Mouse (Mus musculus) limb, embryonic 11.5 days (tissue): Measurements from ENCODE around the gene Olfr1340. TPM values are rescaled to one million over a fixed set of nuclear protein-coding genes. Genes with fewer than 3 reads are reported as not detected.

Experiments used
- ATAC-seq: fragments of 200-750 bp; cut with Nextera tagmentation; 2 replicates; pipeline ENCODE4 v1.8.0; 2017; ENCODE audit warnings: low read depth; ENCODE audit not compliant: insufficient number of reproducible peaks, low FRiP score, low TSS enrichment
- DNase-seq: peaks from one replicate; pipeline ENCODE4 v3.0.0-alpha.2; 2015; ENCODE audit warnings: low spot score
- H3K27ac ChIP-seq: fragments of 300-500 bp; sonication (generic); replicated peaks from 2 replicates; pipeline ENCODE4 v1.5.1; 2014; ENCODE audit warnings: low read depth, mild to moderate bottlenecking, low read length
- H3K27me3 ChIP-seq: fragments of 300-500 bp; sonication (generic); 2 replicates; pipeline ENCODE4 v1.6.1; 2014; ENCODE audit warnings: mild to moderate bottlenecking, low read length, mixed read lengths; ENCODE audit not compliant: control insufficient read depth, insufficient read depth
- H3K36me3 ChIP-seq: fragments of 300-500 bp; sonication (generic); 2 replicates; pipeline ENCODE4 v1.6.1; 2014; ENCODE audit warnings: mild to moderate bottlenecking, low read length, moderate library complexity, mixed read lengths; ENCODE audit not compliant: control insufficient read depth, insufficient read depth
- H3K4me1 ChIP-seq: fragments of 300-500 bp; sonication (generic); 2 replicates; pipeline ENCODE4 v1.6.1; 2014; ENCODE audit warnings: low read length, mixed read lengths; ENCODE audit not compliant: control insufficient read depth, insufficient read depth
- H3K4me2 ChIP-seq: fragments of 300-500 bp; sonication (generic); 2 replicates; pipeline ENCODE4 v1.6.1; 2014; ENCODE audit warnings: low read depth, mild to moderate bottlenecking, moderate library complexity; ENCODE audit not compliant: severe bottlenecking
- H3K4me3 ChIP-seq: fragments of 300-500 bp; sonication (generic); 2 replicates; pipeline ENCODE4 v1.5.1; 2014; ENCODE audit warnings: low read depth, low read length
- H3K9ac ChIP-seq: fragments of 300-500 bp; sonication (generic); 2 replicates; pipeline ENCODE4 v1.6.1; 2014; ENCODE audit warnings: mild to moderate bottlenecking, low read length
- H3K9me3 ChIP-seq: fragments of 300-500 bp; sonication (generic); 2 replicates; pipeline ENCODE4 v1.6.1; 2016; ENCODE audit warnings: low read length; ENCODE audit not compliant: control insufficient read depth
- WGBS: fragments of 180-500 bp; shearing (Covaris S2); extraction: QIAGEN DNeasy Blood & Tissue Kit; methylation state at CpG from one replicate; pipeline ENCODE4 v1.1.7; 2014; 5-methylcytosine and 5-hydroxymethylcytosine counted together
- polyA plus RNA-seq: library from polyadenylated mRNA; unstranded; fragments of >200 nt; fragmentation: Nextera tagmentation; extraction: Ambion mirVana; gene quantifications from 2 replicates; pipeline ENCODE4 v1.2.1, GENCODE M21; 2014

Olfr1340 gene
- polyA plus RNA-seq, result not detected in 2 replicates

GRCm38 (mm10) chr4:118719838-118720237, at the start of gene Olfr1340:
Gene Olfr1340 (plus strand): TSS chr4:118720138.
- Histone ChIP-seq H3K36me3 (no peaks in the 10 kb centered on the region), H3K4me3 (no peak within 1 kb of the TSS), H3K27me3 (no peaks in the 10 kb centered on the region), H3K4me2 (no peak within 1 kb of the TSS), H3K9me3 (no peaks in the 10 kb centered on the region), H3K9ac (no peak within 1 kb of the TSS), H3K4me1 (no peaks in the 10 kb centered on the region), H3K27ac (no peak within 1 kb of the TSS)
- no peak for DNase-seq
- ATAC-seq, result no peak

GRCm38 (mm10) chr4:118687086-118687485, 32.9 kb upstream of the Olfr1340 start:
- WGBS, result 56% methylated on average over 2 of the region's 2 CpGs
- no peaks in the 10 kb centered on the region for H3K9me3 ChIP-seq
- no peak overlapping the region for H3K4me3 ChIP-seq

GRCm38 (mm10) chr4:118692412-118692973, 27.4 kb upstream of the Olfr1340 start, which contains the start of gene Olfr1342:
Gene Olfr1342 (minus strand): TSS chr4:118692756.
- Histone ChIP-seq H3K4me2 (no peak within 1 kb of the TSS; the same call in 1 of the 2 replicates), H3K9me3 (no peaks in the 10 kb centered on the region), H3K4me3 (no peak within 1 kb of the TSS), H3K9ac (no peak within 1 kb of the TSS), H3K4me1 (peaks cover 4% of the 10 kb centered on the region; the same call in 1 of the 2 replicates), H3K27ac (no peak within 1 kb of the TSS; the same call in 1 of the 2 replicates), H3K27me3 (no peaks in the 10 kb centered on the region), H3K36me3 (no peaks in the 10 kb centered on the region)
- DNase-seq, result peak; percentile 25
- 46% methylated on average over 12 of the region's 12 CpGs for WGBS
- no peak for ATAC-seq

More at GRCm38 (mm10) chr4:118687086-118687485, 32.9 kb upstream of the Olfr1340 start:
- Histone ChIP-seq H3K4me2 (no peak overlapping the region), H3K4me1 (no peaks in the 10 kb centered on the region), H3K9ac (no peak overlapping the region), H3K27ac (no peak overlapping the region), H3K36me3 (no peaks in the 10 kb centered on the region), H3K27me3 (no peaks in the 10 kb centered on the region)
- no peak for ATAC-seq
- DNase-seq, result no peak

GRCm38 (mm10) chr4:118693812-118694211, 26.1 kb upstream of the Olfr1340 start:
- 55% methylated on average over 2 of the region's 2 CpGs for WGBS
- peaks cover 4% of the 10 kb centered on the region; the same call in 1 of the 2 replicates for H3K4me1 ChIP-seq
- H3K27me3 ChIP-seq, result no peaks in the 10 kb centered on the region
- no peaks in the 10 kb centered on the region for H3K9me3 ChIP-seq
- H3K36me3 ChIP-seq, result no peaks in the 10 kb centered on the region
- no peak overlapping the region for H3K4me3 ChIP-seq
- no peak overlapping the region for H3K4me2 ChIP-seq
- no peak overlapping the region for H3K9ac ChIP-seq
- ATAC-seq, result no peak
- DNase-seq, result no peak
- no peak overlapping the region for H3K27ac ChIP-seq

- Histone ChIP-seq H3K36me3 (no peaks in the 10 kb centered on the region), H3K9me3 (no peaks in the 10 kb centered on the region), H3K27ac (no peak within 1 kb of the TSS), H3K9ac (no peak within 1 kb of the TSS), H3K4me2 (no peak within 1 kb of the TSS), H3K4me3 (no peak within 1 kb of the TSS), H3K27me3 (no peaks in the 10 kb centered on the region), H3K4me1 (no peaks in the 10 kb centered on the region)
- DNase-seq (no peak), ATAC-seq (no peak)
- 82% methylated on average over 3 of the region's 3 CpGs for WGBS
These were observed 16.7 kb upstream of the Olfr1340 start, which contains the start of gene Olfr1341 for GRCm38 (mm10) chr4:118703223-118703622. Gene Olfr1341 (plus strand): TSS chr4:118703523.

GRCm38 (mm10) chr4:118708086-118708485, 11.9 kb upstream of the Olfr1340 start:
- no peak for DNase-seq
- no peak overlapping the region for H3K27ac ChIP-seq
- no peak overlapping the region for H3K4me2 ChIP-seq
- H3K27me3 ChIP-seq, result no peaks in the 10 kb centered on the region
- H3K9me3 ChIP-seq, result no peaks in the 10 kb centered on the region
- ATAC-seq, result no peak
- H3K36me3 ChIP-seq, result no peaks in the 10 kb centered on the region
- no peak overlapping the region for H3K4me3 ChIP-seq
- no peak overlapping the region for H3K9ac ChIP-seq
- no peaks in the 10 kb centered on the region for H3K4me1 ChIP-seq
- WGBS, result 83% methylated on average over 5 of the region's 5 CpGs

GRCm38 (mm10) chr4:118711656-118712055, 8.3 kb upstream of the Olfr1340 start:
- 59% methylated on average over 1 of the region's 1 CpGs for WGBS
- H3K9ac ChIP-seq, result no peak overlapping the region
- H3K4me3 ChIP-seq, result no peak overlapping the region
- no peaks in the 10 kb centered on the region for H3K27me3 ChIP-seq
- no peaks in the 10 kb centered on the region for H3K36me3 ChIP-seq
- DNase-seq (no peak), ATAC-seq (no peak)
- no peaks in the 10 kb centered on the region for H3K9me3 ChIP-seq
- H3K4me1 ChIP-seq, result no peaks in the 10 kb centered on the region
- H3K4me2 ChIP-seq, result no peak overlapping the region
- H3K27ac ChIP-seq, result no peak overlapping the region

GRCm38 (mm10) chr4:118721742-118722483, 2.0 kb downstream of the Olfr1340 start:
- H3K4me2 ChIP-seq, result no peak overlapping the region
- no peaks in the 10 kb centered on the region for H3K4me1 ChIP-seq
- H3K4me3 ChIP-seq, result no peak overlapping the region
- H3K9ac ChIP-seq, result no peak overlapping the region
- ATAC-seq (no peak), DNase-seq (peak; percentile 69)
- no peak overlapping the region for H3K27ac ChIP-seq
- 51% methylated on average over 10 of the region's 10 CpGs for WGBS
- H3K9me3 ChIP-seq, result no peaks in the 10 kb centered on the region
- H3K36me3 ChIP-seq, result no peaks in the 10 kb centered on the region
- H3K27me3 ChIP-seq, result no peaks in the 10 kb centered on the region
